Mouse (Mus musculus) right cerebral cortex, postnatal 14 days (tissue): ENCODE measurements around the gene Klhl26.

ENCODE experiments used
- DNase-seq: peaks from one replicate; pipeline ENCODE4 v3.0.0; 2022

Gene Klhl26

GRCm38 (mm10) chr8:70469295-70469916 is 7.4 kb downstream of the Klhl26 start:
- DNase-seq = no peak

GRCm38 (mm10) chr8:70468733-70469132 is 8.0 kb downstream of the Klhl26 start:
- DNase-seq = no peak

- no peak for DNase-seq
These were observed 8.9 kb downstream of the Klhl26 start for GRCm38 (mm10) chr8:70467907-70468306.

- DNase-seq = no peak
These were observed 9.5 kb downstream of the Klhl26 start for GRCm38 (mm10) chr8:70467229-70467725.

GRCm38 (mm10) chr8:70466771-70467170 is 10.0 kb downstream of the Klhl26 start:
- DNase-seq = no peak

- no peak for DNase-seq
These were observed 10.5 kb downstream of the Klhl26 start for GRCm38 (mm10) chr8:70466305-70466704.

GRCm38 (mm10) chr8:70465701-70466100 is 11.1 kb downstream of the Klhl26 start:
- DNase-seq = no peak

- DNase-seq = no peak
These were observed 12.6 kb downstream of the Klhl26 start for GRCm38 (mm10) chr8:70464162-70464561.

GRCm38 (mm10) chr8:70463306-70463705 is 13.5 kb downstream of the Klhl26 start:
- DNase-seq = peak; percentile 59

GRCm38 (mm10) chr8:70462516-70462813 is 14.3 kb downstream of the Klhl26 start:
- DNase-seq = no peak

GRCm38 (mm10) chr8:70461765-70462515 is 14.8 kb downstream of the Klhl26 start:
- DNase-seq = no peak

GRCm38 (mm10) chr8:70460606-70461005 is 16.2 kb downstream of the Klhl26 start:
- no peak for DNase-seq

- no peak for DNase-seq
These were observed 16.6 kb downstream of the Klhl26 start for GRCm38 (mm10) chr8:70460199-70460598.

GRCm38 (mm10) chr8:70459636-70460035 is 17.1 kb downstream of the Klhl26 start:
- DNase-seq = no peak

GRCm38 (mm10) chr8:70458462-70458861 is 18.3 kb downstream of the Klhl26 start:
- DNase-seq = no peak

GRCm38 (mm10) chr8:70457882-70458281 is 18.9 kb downstream of the Klhl26 start:
- no peak for DNase-seq

- DNase-seq = no peak
These were observed 19.8 kb downstream of the Klhl26 start for GRCm38 (mm10) chr8:70456996-70457395.

- DNase-seq = no peak
These were observed 22.9 kb downstream of the Klhl26 start for GRCm38 (mm10) chr8:70453852-70454251.

- no peak for DNase-seq
These were observed 24.4 kb downstream of the Klhl26 start for GRCm38 (mm10) chr8:70452196-70452966.

- DNase-seq = no peak
These were observed 28.9 kb downstream of the Klhl26 start for GRCm38 (mm10) chr8:70447639-70448420.

- no peak for DNase-seq
These were observed 30.8 kb downstream of the Klhl26 start for GRCm38 (mm10) chr8:70445988-70446387.

- DNase-seq = no peak
These were observed 33.4 kb downstream of the Klhl26 start for GRCm38 (mm10) chr8:70443326-70443725.

GRCm38 (mm10) chr8:70441565-70441964 is 35.2 kb downstream of the Klhl26 start:
- no peak for DNase-seq
